ENCODE assay signal across 13 mouse cellular contexts in genomic region chr4:53907071-53907470, GRCm38 (mm10).
"Had no signal": no experiment of that assay in that cellular context is flagged by ENCODE, and none has a peak within 500 bp of the region (broad histone marks: within the 10 kb centered on the region; RNA-seq: fewer than 3 reads in every experiment).

No protein-coding gene starts in this region.

- DNase-seq: gastrocnemius, adult 2 months; gastrocnemius, postnatal 10 days; gastrocnemius, postnatal 25 days; heart, adult 18-20 months; heart, postnatal 10 days; heart, postnatal 4 days; kidney, adult 18-20 months; kidney, adult 8-10 months; kidney, postnatal 10 days; kidney, postnatal 25 days; kidney, postnatal 4 days; liver; liver, embryonic 13.5 days had no signal
